Comparison of ENCODE assay signal across 8 mouse cellular contexts in the genomic region with DNA sequence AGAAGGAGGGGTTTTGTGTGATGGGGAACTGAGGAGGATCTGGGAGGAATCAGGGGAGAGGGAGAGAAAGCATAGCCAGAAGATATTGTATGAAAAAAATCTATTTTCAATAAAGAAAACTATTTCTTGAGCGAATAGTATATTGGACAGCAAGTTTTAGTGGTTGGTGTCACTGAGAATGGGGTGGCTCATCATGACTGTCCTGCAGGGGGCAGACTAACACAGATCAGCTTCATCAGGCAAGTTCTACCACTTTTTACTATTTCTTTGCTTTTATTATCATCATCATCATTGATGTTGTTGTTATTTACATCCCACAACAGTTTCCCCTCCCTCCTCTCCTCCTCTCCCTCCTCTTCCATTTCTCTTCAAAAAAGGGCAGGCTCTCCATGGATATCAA. TPM values are rescaled to one million over a fixed set of nuclear protein-coding genes. Genes with fewer than 3 reads are reported as not detected.
DNase-seq lines count a peak whose midpoint lies in the region; ATAC-seq and TF ChIP-seq lines count a peak whose summit lies in the region.

No protein-coding gene starts in this region.

- TF ChIP-seq CTCF in stomach, postnatal 0 days (IDR thresholded peaks at IDR 0.05; ENCODE audit: low read depth) = peak; percentile 74

- no peak overlapping the region for H3K9ac ChIP-seq in hindbrain, embryonic 11.5 days (ENCODE audit: low read depth, low read length)
- no peak overlapping the region for H3K9ac ChIP-seq in stomach, postnatal 0 days (ENCODE audit: low read length)

- H3K4me3 ChIP-seq in hindbrain, embryonic 11.5 days (ENCODE audit: low read depth, low read length) = no peak overlapping the region
- no peak overlapping the region for H3K4me3 ChIP-seq in hindbrain, embryonic 10.5 days
- no peak overlapping the region for H3K4me3 ChIP-seq in stomach, postnatal 0 days (ENCODE audit: low read depth, low read length)

- no peaks in the 10 kb centered on the region for H3K36me3 ChIP-seq in hindbrain, embryonic 11.5 days (ENCODE audit: control insufficient read depth, insufficient read depth, low read length)
- no peaks in the 10 kb centered on the region for H3K36me3 ChIP-seq in hindbrain, embryonic 10.5 days
- H3K36me3 ChIP-seq in stomach, postnatal 0 days (ENCODE audit: control insufficient read depth, insufficient read depth, low read length) = no peaks in the 10 kb centered on the region

- H3K4me2 ChIP-seq in hindbrain, embryonic 11.5 days (replicated peaks; ENCODE audit: low read depth, low read length) = no peak overlapping the region
- H3K4me2 ChIP-seq in stomach, postnatal 0 days (replicated peaks; ENCODE audit: low read depth) = no peak overlapping the region

- H3K27ac ChIP-seq in hindbrain, embryonic 11.5 days (ENCODE audit: low read depth, low read length) = no peak overlapping the region
- H3K27ac ChIP-seq in hindbrain, embryonic 10.5 days = no peak overlapping the region
- no peak overlapping the region for H3K27ac ChIP-seq in stomach, postnatal 0 days (replicated peaks)

- no peak for TF ChIP-seq EP300 in stomach, postnatal 0 days (optimal IDR thresholded peaks at IDR 0.05)

- H3K4me1 ChIP-seq in hindbrain, embryonic 11.5 days (replicated peaks; ENCODE audit: control insufficient read depth, insufficient read depth, low read length) = no peaks in the 10 kb centered on the region
- H3K4me1 ChIP-seq in hindbrain, embryonic 10.5 days (replicated peaks) = no peaks in the 10 kb centered on the region
- no peaks in the 10 kb centered on the region for H3K4me1 ChIP-seq in stomach, postnatal 0 days (replicated peaks; ENCODE audit: control insufficient read depth, insufficient read depth)

- WGBS in hindbrain, embryonic 11.5 days = 88% methylated on average over 1 of the region's 1 CpGs
- 69% methylated on average over 1 of the region's 1 CpGs for WGBS in hindbrain, embryonic 10.5 days
- WGBS in stomach, postnatal 0 days = 81% methylated on average over 1 of the region's 1 CpGs

- no peaks in the 10 kb centered on the region for H3K9me3 ChIP-seq in hindbrain, embryonic 11.5 days (ENCODE audit: control insufficient read depth, low read length)
- H3K9me3 ChIP-seq in hindbrain, embryonic 10.5 days = no peaks in the 10 kb centered on the region
- no peaks in the 10 kb centered on the region for H3K9me3 ChIP-seq in stomach, postnatal 0 days (ENCODE audit: control insufficient read depth, low read length)

- no peak for ATAC-seq in hindbrain, embryonic 11.5 days (ENCODE audit: low FRiP score)
- no peak for ATAC-seq in stomach, postnatal 0 days (ENCODE audit: low FRiP score, low TSS enrichment)

- H3K27me3 ChIP-seq in hindbrain, embryonic 11.5 days (ENCODE audit: control insufficient read depth, insufficient read depth, low read length) = no peaks in the 10 kb centered on the region
- H3K27me3 ChIP-seq in hindbrain, embryonic 10.5 days (ENCODE audit: insufficient read depth, poor library complexity, severe bottlenecking) = no peaks in the 10 kb centered on the region
- H3K27me3 ChIP-seq in stomach, postnatal 0 days (ENCODE audit: control insufficient read depth, insufficient read depth, low read length) = no peaks in the 10 kb centered on the region

- DNase-seq in hindbrain, embryonic 11.5 days (ENCODE audit: low spot score) = peak; percentile 19
- DNase-seq in hindbrain, embryonic 10.5 days (ENCODE audit: low spot score) = no peak
- DNase-seq in B cell, adult 2 months = peak; percentile 63 to 68
- DNase-seq in R1 (ENCODE audit: low read depth, low spot score) = peak; percentile 45
- DNase-seq in kidney, postnatal 10 days = peak; percentile 64
- DNase-seq in stomach, postnatal 0 days (ENCODE audit: low spot score) = peak; percentile 28
- no peak for DNase-seq in embryo, embryonic 9.5 days (ENCODE audit: extremely low spot score)
- no peak for DNase-seq in heart, adult 9 months (ENCODE audit: low spot score in 2 of 2)

RNA-seq across cellular contexts. Expression of gene Gtf2a1, which starts 34.7 kb away (rescaled TPM):
- polyA plus RNA-seq in hindbrain, embryonic 11.5 days (2014; fragmentation: Nextera tagmentation; extraction: Ambion mirVana) = 57.9 and 61.3 TPM in 2 replicates
- 61.5 and 62.8 TPM in 2 replicates for polyA plus RNA-seq in hindbrain, embryonic 10.5 days (2016; fragmentation: Nextera tagmentation; extraction: Ambion mirVana)
- 17.0 and 18.9 TPM in 2 replicates for polyA plus RNA-seq in stomach, postnatal 0 days (2015; fragmentation: Nextera tagmentation; extraction: Ambion mirVana)

Comparison
In these comparisons a context has a peak if more than half of its experiments do, and no peak if none do; other contexts are left out.
1. DNase-seq: peak in hindbrain, embryonic 11.5 days (single experiment), B cell, adult 2 months (2 of 2), R1 (single experiment), kidney, postnatal 10 days (single experiment) and stomach, postnatal 0 days (single experiment); none in hindbrain, embryonic 10.5 days (single experiment), embryo, embryonic 9.5 days (single experiment) and heart, adult 9 months (0 of 2).